Mouse (Mus musculus): ENCODE measurements around the gene Sipa1l2. TPM values are rescaled to one million over a fixed set of nuclear protein-coding genes. Genes with fewer than 3 reads are reported as not detected.

Gene Sipa1l2
- polyA plus RNA-seq, 1 experiment: 47.6 TPM

GRCm38 (mm10) chr8:125500005-125500404 is 69.6 kb downstream of the Sipa1l2 start:
- Histone ChIP-seq H3K4me1 (ENCODE audit: control insufficient read depth, insufficient read depth, low read length) (peaks cover 29% of the 10 kb centered on the region), H3K4me3 (ENCODE audit: insufficient read depth, low read depth, low read length) (no peak overlapping the region), H3K27ac (ENCODE audit: insufficient read depth, low read depth, low read length) (no peak overlapping the region)
- TF ChIP-seq POLR2A (IDR thresholded peaks at IDR 0.05; ENCODE audit: insufficient read depth, low read depth, low read length): no peak
- no peak for TF ChIP-seq CTCF (IDR thresholded peaks at IDR 0.05; ENCODE audit: insufficient read depth, low read depth, low read length)
- 82% methylated on average over 5 of the region's 5 CpGs for WGBS

- no peak overlapping the region for H3K27ac ChIP-seq (ENCODE audit: insufficient read depth, low read depth, low read length)
- peaks cover 15% of the 10 kb centered on the region for H3K4me1 ChIP-seq (ENCODE audit: control insufficient read depth, insufficient read depth, low read length)
- TF ChIP-seq POLR2A (IDR thresholded peaks at IDR 0.05; ENCODE audit: insufficient read depth, low read depth, low read length) (no peak), CTCF (IDR thresholded peaks at IDR 0.05; ENCODE audit: insufficient read depth, low read depth, low read length) (no peak)
- H3K4me3 ChIP-seq (ENCODE audit: insufficient read depth, low read depth, low read length): no peak overlapping the region
- 63% methylated on average over 10 of the region's 10 CpGs for WGBS
Observed at GRCm38 (mm10) chr8:125498508-125498907, 71.1 kb downstream of the Sipa1l2 start.

- WGBS: 87% methylated on average over 2 of the region's 2 CpGs
- no peak overlapping the region for H3K4me3 ChIP-seq (ENCODE audit: insufficient read depth, low read depth, low read length)
- no peak overlapping the region for H3K27ac ChIP-seq (ENCODE audit: insufficient read depth, low read depth, low read length)
- peaks cover 9% of the 10 kb centered on the region for H3K4me1 ChIP-seq (ENCODE audit: control insufficient read depth, insufficient read depth, low read length)
- TF ChIP-seq CTCF (IDR thresholded peaks at IDR 0.05; ENCODE audit: insufficient read depth, low read depth, low read length) (no peak), POLR2A (IDR thresholded peaks at IDR 0.05; ENCODE audit: insufficient read depth, low read depth, low read length) (no peak)
Observed at GRCm38 (mm10) chr8:125495545-125495944, 74.1 kb downstream of the Sipa1l2 start.

- 56% methylated on average over 6 of the region's 6 CpGs for WGBS
- Histone ChIP-seq H3K27ac (ENCODE audit: insufficient read depth, low read depth, low read length) (no peak overlapping the region), H3K4me3 (ENCODE audit: insufficient read depth, low read depth, low read length) (no peak overlapping the region), H3K4me1 (ENCODE audit: control insufficient read depth, insufficient read depth, low read length) (peaks cover 2% of the 10 kb centered on the region)
- TF ChIP-seq POLR2A (IDR thresholded peaks at IDR 0.05; ENCODE audit: insufficient read depth, low read depth, low read length) (no peak), CTCF (IDR thresholded peaks at IDR 0.05; ENCODE audit: insufficient read depth, low read depth, low read length) (no peak)
Observed at GRCm38 (mm10) chr8:125493254-125493815, 76.3 kb downstream of the Sipa1l2 start.

- H3K4me3 ChIP-seq (ENCODE audit: insufficient read depth, low read depth, low read length): no peak overlapping the region
Observed at GRCm38 (mm10) chr8:125492416-125492815, 77.2 kb downstream of the Sipa1l2 start.

GRCm38 (mm10) chr8:125488747-125489146 is 80.9 kb downstream of the Sipa1l2 start:
- H3K4me1 ChIP-seq (ENCODE audit: control insufficient read depth, insufficient read depth, low read length): peaks cover 7% of the 10 kb centered on the region; the same call in 1 of the 2 replicates
- 67% methylated on average over 1 of the region's 1 CpGs for WGBS
- H3K4me3 ChIP-seq (ENCODE audit: insufficient read depth, low read depth, low read length): no peak overlapping the region
- TF ChIP-seq CTCF (IDR thresholded peaks at IDR 0.05; ENCODE audit: insufficient read depth, low read depth, low read length) (no peak), POLR2A (IDR thresholded peaks at IDR 0.05; ENCODE audit: insufficient read depth, low read depth, low read length) (no peak)
- no peak overlapping the region for H3K27ac ChIP-seq (ENCODE audit: insufficient read depth, low read depth, low read length)

More at GRCm38 (mm10) chr8:125492416-125492815, 77.2 kb downstream of the Sipa1l2 start:
- WGBS: 83% methylated on average over 11 of the region's 11 CpGs
- H3K4me1 ChIP-seq (ENCODE audit: control insufficient read depth, insufficient read depth, low read length): no peaks in the 10 kb centered on the region; the same call in 1 of the 2 replicates
- no peak overlapping the region for H3K27ac ChIP-seq (ENCODE audit: insufficient read depth, low read depth, low read length)
- TF ChIP-seq POLR2A (IDR thresholded peaks at IDR 0.05; ENCODE audit: insufficient read depth, low read depth, low read length): no peak
- TF ChIP-seq CTCF (IDR thresholded peaks at IDR 0.05; ENCODE audit: insufficient read depth, low read depth, low read length): no peak

- Histone ChIP-seq H3K27ac (ENCODE audit: insufficient read depth, low read depth, low read length) (no peak overlapping the region), H3K4me3 (ENCODE audit: insufficient read depth, low read depth, low read length) (no peak overlapping the region), H3K4me1 (ENCODE audit: control insufficient read depth, insufficient read depth, low read length) (peaks cover 7% of the 10 kb centered on the region; the same call in 1 of the 2 replicates)
- TF ChIP-seq POLR2A (IDR thresholded peaks at IDR 0.05; ENCODE audit: insufficient read depth, low read depth, low read length) (no peak), CTCF (IDR thresholded peaks at IDR 0.05; ENCODE audit: insufficient read depth, low read depth, low read length) (no peak)
- 91% methylated on average over 3 of the region's 3 CpGs for WGBS
Observed at GRCm38 (mm10) chr8:125485715-125486114, 83.9 kb downstream of the Sipa1l2 start.

GRCm38 (mm10) chr8:125484530-125485196 is 84.9 kb downstream of the Sipa1l2 start:
- 61% methylated on average over 7 of the region's 7 CpGs for WGBS
- TF ChIP-seq POLR2A (IDR thresholded peaks at IDR 0.05; ENCODE audit: insufficient read depth, low read depth, low read length) (no peak), CTCF (IDR thresholded peaks at IDR 0.05; ENCODE audit: insufficient read depth, low read depth, low read length) (no peak)
- Histone ChIP-seq H3K4me3 (ENCODE audit: insufficient read depth, low read depth, low read length) (no peak overlapping the region), H3K4me1 (ENCODE audit: control insufficient read depth, insufficient read depth, low read length) (peaks cover 7% of the 10 kb centered on the region), H3K27ac (ENCODE audit: insufficient read depth, low read depth, low read length) (no peak overlapping the region)

GRCm38 (mm10) chr8:125482491-125483096 is 87.0 kb downstream of the Sipa1l2 start:
- no peak overlapping the region for H3K4me3 ChIP-seq (ENCODE audit: insufficient read depth, low read depth, low read length)
- 93% methylated on average over 5 of the region's 5 CpGs for WGBS
- H3K4me1 ChIP-seq (ENCODE audit: control insufficient read depth, insufficient read depth, low read length): peaks cover 12% of the 10 kb centered on the region
- TF ChIP-seq CTCF (IDR thresholded peaks at IDR 0.05; ENCODE audit: insufficient read depth, low read depth, low read length): no peak
- no peak for TF ChIP-seq POLR2A (IDR thresholded peaks at IDR 0.05; ENCODE audit: insufficient read depth, low read depth, low read length)
- H3K27ac ChIP-seq (ENCODE audit: insufficient read depth, low read depth, low read length): no peak overlapping the region

All from olfactory bulb, adult 2 months (tissue).